Mouse (Mus musculus): Measurements from ENCODE around the gene Olfm1. TPM values are rescaled to one million over a fixed set of nuclear protein-coding genes. Genes with fewer than 3 reads are reported as not detected.

The Olfm1 gene
- polyA plus RNA-seq, 1 experiment, result not detected

DNA sequence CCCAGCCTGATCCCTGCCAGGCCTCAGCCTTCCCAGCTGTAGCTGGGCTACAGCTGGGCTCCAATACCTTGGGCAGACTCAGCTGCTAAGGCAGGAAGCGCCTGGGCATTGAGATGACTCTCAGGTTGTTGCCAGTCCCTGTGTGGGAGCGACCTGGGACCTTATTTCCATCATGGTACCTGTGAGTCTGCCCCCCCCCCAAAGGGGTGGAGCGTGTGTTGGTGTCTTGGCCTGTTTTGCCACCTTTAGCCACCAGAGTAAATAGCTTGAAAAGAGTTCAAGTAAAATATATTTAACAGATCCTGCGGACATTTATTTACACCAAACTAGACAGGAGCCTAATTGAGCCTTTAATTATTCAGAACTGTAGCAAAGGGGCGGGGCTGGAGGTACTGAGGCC is 16.4 kb downstream of the Olfm1 start:
- TF ChIP-seq CTCF (IDR thresholded peaks at IDR 0.05; ENCODE audit: insufficient read depth, low read depth, low read length) (no peak), POLR2A (IDR thresholded peaks at IDR 0.05; ENCODE audit: insufficient read depth, low read depth, low read length) (no peak)
- H3K4me1 ChIP-seq (ENCODE audit: control insufficient read depth, insufficient read depth, low read length), result peaks cover 57% of the 10 kb centered on the region
- WGBS, result 80% methylated on average over 5 of the region's 5 CpGs
- no peak overlapping the region for H3K27ac ChIP-seq (ENCODE audit: insufficient read depth, low read depth, low read length)
- no peak overlapping the region for H3K4me3 ChIP-seq (ENCODE audit: insufficient read depth, low read depth, low read length)

DNA sequence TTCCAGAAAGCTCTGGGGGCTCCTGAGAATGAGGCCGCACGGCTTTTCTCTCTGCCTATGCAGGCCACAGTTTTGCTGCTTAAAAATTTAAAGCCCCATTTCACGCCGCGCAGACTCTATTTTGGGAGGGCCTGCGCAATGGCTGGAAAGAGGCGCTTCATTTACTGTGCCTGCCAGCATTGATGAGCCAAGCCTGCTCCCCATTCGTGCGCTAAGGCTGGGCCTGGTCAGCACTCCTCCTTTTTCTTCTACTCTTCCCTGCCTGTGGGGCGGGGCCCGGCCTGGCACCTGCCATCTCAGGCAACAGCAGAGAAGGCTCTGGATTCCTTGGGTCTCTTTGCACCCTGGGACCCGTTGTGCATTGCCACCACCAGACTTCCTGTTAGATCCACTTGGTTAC is 16.9 kb downstream of the Olfm1 start:
- H3K4me3 ChIP-seq (ENCODE audit: insufficient read depth, low read depth, low read length), result no peak overlapping the region
- peaks cover 53% of the 10 kb centered on the region for H3K4me1 ChIP-seq (ENCODE audit: control insufficient read depth, insufficient read depth, low read length)
- WGBS, result 61% methylated on average over 12 of the region's 12 CpGs
- H3K27ac ChIP-seq (ENCODE audit: insufficient read depth, low read depth, low read length), result no peak overlapping the region
- no peak for TF ChIP-seq CTCF (IDR thresholded peaks at IDR 0.05; ENCODE audit: insufficient read depth, low read depth, low read length)
- TF ChIP-seq POLR2A (IDR thresholded peaks at IDR 0.05; ENCODE audit: insufficient read depth, low read depth, low read length), result no peak

DNA sequence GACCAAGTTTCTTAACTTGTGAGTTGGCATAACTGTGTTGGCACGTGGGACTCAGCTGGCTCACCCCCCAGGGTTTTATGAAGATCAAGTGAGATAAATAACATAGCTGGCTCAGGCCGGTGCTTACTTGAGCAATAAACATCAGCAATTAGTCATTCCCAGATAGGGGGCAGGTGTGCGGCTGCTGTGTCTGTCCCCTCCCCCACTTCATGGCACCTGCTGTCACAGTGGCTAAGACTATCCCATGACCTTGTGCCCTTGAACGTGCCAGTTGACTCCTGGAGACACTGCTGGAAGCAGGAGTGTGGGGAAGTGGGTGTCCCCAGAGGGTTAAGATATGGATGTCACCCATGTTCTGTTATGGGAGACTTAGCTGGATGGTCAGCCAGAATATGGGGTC is 17.5 kb downstream of the Olfm1 start:
- Histone ChIP-seq H3K4me1 (ENCODE audit: control insufficient read depth, insufficient read depth, low read length) (peaks cover 49% of the 10 kb centered on the region), H3K4me3 (ENCODE audit: insufficient read depth, low read depth, low read length) (no peak overlapping the region), H3K27ac (ENCODE audit: insufficient read depth, low read depth, low read length) (no peak overlapping the region)
- TF ChIP-seq CTCF (IDR thresholded peaks at IDR 0.05; ENCODE audit: insufficient read depth, low read depth, low read length), result no peak
- TF ChIP-seq POLR2A (IDR thresholded peaks at IDR 0.05; ENCODE audit: insufficient read depth, low read depth, low read length), result no peak
- WGBS, result 62% methylated on average over 4 of the region's 4 CpGs

DNA sequence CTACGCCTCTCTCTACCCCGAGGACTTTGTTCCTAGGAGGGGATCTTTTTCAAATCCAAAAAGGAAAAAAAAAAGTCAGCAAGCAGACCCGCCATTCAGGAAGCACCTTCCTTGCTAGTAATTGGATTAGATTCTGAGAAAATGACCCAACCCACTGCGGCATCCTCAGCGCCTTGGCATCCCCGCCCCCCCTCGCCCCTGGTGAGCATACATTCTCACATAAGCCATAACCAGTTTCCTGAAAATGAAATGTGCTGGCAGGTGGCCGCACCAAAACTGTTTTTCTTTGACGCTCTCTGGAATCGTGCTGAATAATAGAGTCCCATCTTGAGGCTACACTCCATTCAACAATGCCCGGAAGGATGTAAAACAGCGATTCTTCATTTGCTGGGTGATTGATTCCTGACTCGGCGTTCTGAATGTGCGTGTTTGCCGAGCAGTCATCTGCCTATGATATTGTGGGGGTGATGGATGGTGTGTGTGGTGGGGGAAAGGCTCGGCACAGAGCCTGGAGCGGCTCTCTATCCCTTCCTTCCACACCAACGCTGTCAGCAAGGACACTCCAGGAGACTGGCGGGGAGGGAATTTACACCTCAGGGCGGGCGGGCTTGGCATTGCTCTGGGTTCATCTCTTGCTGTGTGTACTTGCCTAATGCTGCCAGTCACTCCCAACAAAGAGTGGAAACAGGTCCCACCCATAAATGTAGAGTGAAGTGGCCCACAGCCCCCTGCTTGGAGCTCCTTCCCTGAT is 18.9 kb downstream of the Olfm1 start:
- 77% methylated on average over 22 of the region's 22 CpGs for WGBS
- no peak for TF ChIP-seq CTCF (IDR thresholded peaks at IDR 0.05; ENCODE audit: insufficient read depth, low read depth, low read length)
- TF ChIP-seq POLR2A (IDR thresholded peaks at IDR 0.05; ENCODE audit: insufficient read depth, low read depth, low read length), result no peak
- H3K4me1 ChIP-seq (ENCODE audit: control insufficient read depth, insufficient read depth, low read length), result peaks cover 40% of the 10 kb centered on the region
- H3K27ac ChIP-seq (ENCODE audit: insufficient read depth, low read depth, low read length), result no peak overlapping the region
- H3K4me3 ChIP-seq (ENCODE audit: insufficient read depth, low read depth, low read length), result no peak overlapping the region

DNA sequence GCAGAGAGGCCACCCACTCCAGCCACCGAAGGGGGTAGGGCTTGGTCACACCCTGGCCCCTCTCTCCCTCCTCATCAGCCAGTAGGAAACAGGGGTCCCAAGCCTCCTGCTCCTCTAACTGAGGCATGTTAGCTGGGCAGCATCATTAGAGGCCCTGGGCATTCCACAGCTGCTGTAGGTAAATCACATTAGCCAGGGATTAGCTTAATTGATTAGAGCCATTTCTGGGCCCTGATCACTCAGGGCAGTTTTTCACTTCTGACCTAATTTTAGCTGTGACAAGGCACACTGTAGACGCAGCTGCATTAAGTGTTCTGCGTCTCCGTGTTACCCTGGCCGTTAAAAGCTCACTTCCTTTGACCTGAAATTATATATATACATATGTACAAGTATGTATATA is 20.1 kb downstream of the Olfm1 start:
- WGBS, result 63% methylated on average over 5 of the region's 5 CpGs
- Histone ChIP-seq H3K4me3 (ENCODE audit: insufficient read depth, low read depth, low read length) (no peak overlapping the region), H3K4me1 (ENCODE audit: control insufficient read depth, insufficient read depth, low read length) (peaks cover 36% of the 10 kb centered on the region), H3K27ac (ENCODE audit: insufficient read depth, low read depth, low read length) (no peak overlapping the region)
- TF ChIP-seq POLR2A (IDR thresholded peaks at IDR 0.05; ENCODE audit: insufficient read depth, low read depth, low read length), result no peak

DNA sequence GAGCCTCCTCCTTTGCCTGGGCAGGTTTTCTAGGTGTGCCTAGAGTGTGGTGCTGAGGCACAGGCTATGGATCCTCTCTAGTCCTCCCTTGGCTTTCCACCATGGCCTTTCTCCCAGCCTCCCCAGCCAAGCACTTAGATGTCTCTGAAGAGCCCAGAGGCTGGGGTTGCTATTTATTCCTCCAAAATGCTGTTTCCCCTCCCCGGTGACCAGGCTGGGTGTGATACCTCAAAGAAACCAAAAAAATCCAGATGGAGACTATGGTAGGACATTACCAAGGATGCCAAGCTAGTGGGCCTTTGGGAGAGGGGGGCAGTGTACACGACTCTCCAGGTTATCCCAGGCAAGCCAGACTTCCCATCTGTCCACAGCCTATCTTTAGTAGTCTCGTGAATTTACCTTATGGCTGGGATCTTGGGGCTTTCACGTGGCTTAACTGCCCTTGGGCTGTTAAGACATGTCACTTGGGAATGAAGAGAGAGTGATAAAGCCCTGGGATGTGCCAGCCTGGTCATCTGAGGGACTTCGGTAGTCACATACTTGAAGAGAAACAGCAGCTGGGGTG is 23.5 kb downstream of the Olfm1 start:
- Histone ChIP-seq H3K4me1 (ENCODE audit: control insufficient read depth, insufficient read depth, low read length) (peaks cover 29% of the 10 kb centered on the region), H3K27ac (ENCODE audit: insufficient read depth, low read depth, low read length) (no peak overlapping the region), H3K4me3 (ENCODE audit: insufficient read depth, low read depth, low read length) (no peak overlapping the region)
- 96% methylated on average over 5 of the region's 5 CpGs for WGBS
- TF ChIP-seq CTCF (IDR thresholded peaks at IDR 0.05; ENCODE audit: insufficient read depth, low read depth, low read length), result no peak
- no peak for TF ChIP-seq POLR2A (IDR thresholded peaks at IDR 0.05; ENCODE audit: insufficient read depth, low read depth, low read length)

DNA sequence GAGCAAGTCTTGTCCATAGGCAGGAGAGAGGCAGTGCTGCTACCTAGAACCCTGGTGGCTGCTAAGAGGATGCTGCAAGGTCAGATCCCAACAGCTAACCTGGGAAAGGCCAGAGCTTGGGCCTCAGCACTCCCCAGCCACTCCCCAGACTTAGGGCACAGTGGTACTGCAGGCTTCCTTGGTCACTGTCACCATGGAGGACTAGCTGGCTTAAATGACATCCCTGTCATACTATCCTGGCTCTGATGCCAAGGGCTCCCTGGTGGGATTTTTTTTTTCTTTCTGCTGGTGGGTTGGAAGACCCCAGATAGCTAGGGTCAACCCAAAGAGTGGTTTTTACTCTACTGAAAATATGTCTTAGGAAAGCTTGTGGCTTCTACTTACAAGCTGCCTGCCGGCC is 25.0 kb downstream of the Olfm1 start:
- H3K4me3 ChIP-seq (ENCODE audit: insufficient read depth, low read depth, low read length), result no peak overlapping the region
- 93% methylated on average over 1 of the region's 1 CpGs for WGBS
- H3K27ac ChIP-seq (ENCODE audit: insufficient read depth, low read depth, low read length), result no peak overlapping the region
- peaks cover 33% of the 10 kb centered on the region for H3K4me1 ChIP-seq (ENCODE audit: control insufficient read depth, insufficient read depth, low read length)
- TF ChIP-seq POLR2A (IDR thresholded peaks at IDR 0.05; ENCODE audit: insufficient read depth, low read depth, low read length) (no peak), CTCF (IDR thresholded peaks at IDR 0.05; ENCODE audit: insufficient read depth, low read depth, low read length) (no peak)

DNA sequence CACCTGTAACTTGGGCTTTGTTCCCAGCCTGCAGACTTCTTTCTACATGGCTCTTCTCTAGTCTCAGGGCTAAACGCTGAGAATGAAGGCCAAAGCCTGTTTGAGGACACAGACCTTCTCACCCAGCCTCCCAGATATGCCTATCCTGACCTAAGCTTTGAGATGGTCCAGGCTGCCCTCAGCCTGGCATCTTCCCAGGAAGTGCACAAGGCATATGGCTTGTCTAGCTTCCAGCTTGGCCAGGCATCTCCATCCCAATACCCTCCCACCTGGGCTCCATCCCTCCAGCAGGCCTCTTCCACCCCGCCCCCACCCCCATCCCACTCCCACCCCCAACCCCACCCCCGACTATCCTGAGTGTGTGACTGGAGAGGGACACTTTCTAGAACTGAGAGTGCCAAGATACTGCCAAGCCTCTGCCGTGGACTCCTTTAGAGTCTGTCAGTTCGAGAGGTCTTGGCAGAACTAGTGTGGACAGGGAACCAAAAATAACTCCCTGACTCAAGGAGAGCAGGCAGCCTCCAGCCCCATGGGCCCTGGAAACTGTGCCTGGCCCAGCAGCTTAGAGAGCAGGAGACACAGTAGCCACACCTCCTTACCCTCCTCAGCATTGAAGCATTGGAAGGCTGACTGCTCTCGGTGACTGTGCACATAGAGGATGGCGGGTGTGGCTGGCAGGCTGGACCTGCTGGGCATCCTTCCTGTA is 26.0 kb downstream of the Olfm1 start:
- TF ChIP-seq CTCF (IDR thresholded peaks at IDR 0.05; ENCODE audit: insufficient read depth, low read depth, low read length) (no peak), POLR2A (IDR thresholded peaks at IDR 0.05; ENCODE audit: insufficient read depth, low read depth, low read length) (no peak)
- Histone ChIP-seq H3K27ac (ENCODE audit: insufficient read depth, low read depth, low read length) (no peak overlapping the region), H3K4me1 (ENCODE audit: control insufficient read depth, insufficient read depth, low read length) (peaks cover 39% of the 10 kb centered on the region), H3K4me3 (ENCODE audit: insufficient read depth, low read depth, low read length) (no peak overlapping the region)
- WGBS, result 53% methylated on average over 7 of the region's 7 CpGs

DNA sequence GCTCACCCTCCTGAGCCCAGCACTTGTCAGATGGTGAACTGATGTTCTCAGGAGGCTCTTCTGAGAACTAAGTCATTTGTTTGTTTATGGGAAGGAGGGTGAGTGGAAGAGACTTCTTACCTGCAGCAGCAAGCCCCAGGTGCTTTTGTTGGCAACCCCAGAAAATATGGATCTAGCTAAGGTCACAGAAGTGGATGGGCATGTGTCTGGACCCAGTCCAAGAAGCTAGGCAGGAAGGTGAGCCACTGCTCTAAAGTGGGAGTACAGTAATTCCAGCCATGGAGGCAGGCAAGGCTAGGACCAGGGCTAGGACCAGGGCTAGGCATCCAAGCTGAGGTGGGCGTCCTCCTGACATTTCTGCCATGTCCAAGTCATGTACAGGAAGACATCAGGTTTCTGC is 26.8 kb downstream of the Olfm1 start:
- H3K4me1 ChIP-seq (ENCODE audit: control insufficient read depth, insufficient read depth, low read length), result peaks cover 40% of the 10 kb centered on the region
- no peak for TF ChIP-seq CTCF (IDR thresholded peaks at IDR 0.05; ENCODE audit: insufficient read depth, low read depth, low read length)
- no peak for TF ChIP-seq POLR2A (IDR thresholded peaks at IDR 0.05; ENCODE audit: insufficient read depth, low read depth, low read length)
- H3K27ac ChIP-seq (ENCODE audit: insufficient read depth, low read depth, low read length), result no peak overlapping the region
- 96% methylated on average over 1 of the region's 1 CpGs for WGBS
- no peak overlapping the region for H3K4me3 ChIP-seq (ENCODE audit: insufficient read depth, low read depth, low read length)
